Mouse (Mus musculus) liver, adult 2 months (tissue): ENCODE data around the gene Anapc5.

Experiments
- CTCF ChIP-seq: fragments of 200-500 bp; IDR thresholded peaks from 2 replicates; pipeline ENCODE4 v1.5.1; 2011; ENCODE audit warnings: low read depth, low read length, control low read depth
- POLR2A ChIP-seq: fragments of 200-500 bp; IDR thresholded peaks from 2 replicates; pipeline ENCODE4 v1.6.1; 2011; ENCODE audit warnings: low read length, control low read depth; ENCODE audit not compliant: insufficient read depth; ENCODE audit errors: extremely low read depth

DNA sequence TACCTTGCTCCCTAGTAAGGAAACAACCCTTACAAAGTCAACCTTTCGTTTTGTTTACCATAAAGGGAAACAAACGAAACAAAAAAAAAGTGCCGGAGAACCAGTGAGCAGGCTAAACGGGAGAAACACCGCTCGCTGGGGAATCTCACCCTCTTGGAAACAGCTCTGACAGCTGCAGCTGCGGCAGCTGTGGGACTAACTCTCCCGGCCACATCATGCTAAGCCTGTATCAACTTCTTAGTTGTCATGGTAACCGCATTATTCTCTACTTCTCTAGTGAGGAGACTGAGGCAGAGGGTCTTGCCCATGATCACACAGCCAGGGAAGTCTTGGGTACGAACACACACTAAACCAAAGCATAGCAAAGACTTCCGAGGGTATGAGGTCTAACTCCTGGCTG is 47.4 kb downstream of the Anapc5 start:
- no peak for TF ChIP-seq CTCF
- TF ChIP-seq POLR2A: no peak
